In the genomic region with DNA sequence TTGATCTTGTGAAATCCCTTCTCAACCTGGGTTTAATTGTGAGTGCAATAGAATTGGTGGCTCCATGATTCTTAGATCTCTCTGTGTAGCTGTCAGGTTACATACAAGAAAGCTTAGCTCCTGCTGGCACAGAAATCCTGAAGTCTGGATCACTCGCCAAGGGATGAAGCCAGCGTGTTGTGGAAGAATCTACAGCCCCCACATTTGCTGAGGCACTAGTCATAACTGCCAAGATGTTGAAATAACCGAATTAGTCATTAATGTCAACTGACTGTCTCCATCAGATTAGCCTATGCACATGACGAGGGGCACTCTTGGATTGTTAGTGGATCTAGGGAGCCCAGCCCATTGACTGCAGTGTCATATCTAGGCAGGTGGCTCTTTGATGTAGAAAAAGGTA, we compare ENCODE assay signal across 12 mouse cellular contexts.
DNase-seq lines count a peak whose midpoint lies in the region; ATAC-seq lines count a peak whose summit lies in the region.
"Had no signal": no experiment of that assay in that cellular context is flagged by ENCODE, and none has a peak within 500 bp of the region (broad histone marks: within the 10 kb centered on the region; RNA-seq: fewer than 3 reads in every experiment).

No protein-coding gene starts in this region.

- 44% methylated on average over 4 of the region's 4 CpGs for WGBS in forebrain, embryonic 13.5 days
- WGBS in forebrain, embryonic 11.5 days = 65% methylated on average over 4 of the region's 4 CpGs

- intact Hi-C loops in left cerebral cortex, postnatal 14 days (cut with DNase I) = no loop called here
- intact Hi-C loops in left cerebral cortex, postnatal 10 days (cut with DNase I) = no loop called here

- no peak overlapping the region for H3K9ac ChIP-seq in forebrain, embryonic 13.5 days
- no peak overlapping the region for H3K9ac ChIP-seq in forebrain, embryonic 11.5 days (ENCODE audit: low read length)
- H3K9ac ChIP-seq: heart, embryonic 13.5 days; liver, embryonic 14.5 days had no signal

- no peak overlapping the region for H3K4me2 ChIP-seq in forebrain, embryonic 13.5 days
- H3K4me2 ChIP-seq in forebrain, embryonic 11.5 days (ENCODE audit: low read depth, low read length, severe bottlenecking) = no peak overlapping the region
- H3K4me2 ChIP-seq: heart, embryonic 13.5 days had no signal

- no peak overlapping the region for H3K27ac ChIP-seq in forebrain, embryonic 13.5 days
- H3K27ac ChIP-seq in forebrain, embryonic 11.5 days (ENCODE audit: low read depth, low read length) = no peak overlapping the region
- H3K27ac ChIP-seq: heart, embryonic 13.5 days; hindbrain, postnatal 0 days; liver, embryonic 14.5 days had no signal

- no peaks in the 10 kb centered on the region for H3K27me3 ChIP-seq in forebrain, embryonic 13.5 days
- no peaks in the 10 kb centered on the region for H3K27me3 ChIP-seq in forebrain, embryonic 11.5 days (ENCODE audit: control insufficient read depth, insufficient read depth, low read length)
- H3K27me3 ChIP-seq: heart, embryonic 13.5 days had no signal

- no peaks in the 10 kb centered on the region for H3K36me3 ChIP-seq in forebrain, embryonic 13.5 days (ENCODE audit: poor library complexity, severe bottlenecking)
- H3K36me3 ChIP-seq in forebrain, embryonic 11.5 days (ENCODE audit: control insufficient read depth, insufficient read depth, low read length) = no peaks in the 10 kb centered on the region
- H3K36me3 ChIP-seq: heart, embryonic 13.5 days had no signal

- H3K9me3 ChIP-seq in forebrain, embryonic 13.5 days (replicated peaks) = no peaks in the 10 kb centered on the region
- H3K9me3 ChIP-seq in forebrain, embryonic 11.5 days (ENCODE audit: control insufficient read depth, low read length) = no peaks in the 10 kb centered on the region
- H3K9me3 ChIP-seq: heart, embryonic 13.5 days had no signal

- peak; percentile 31 for ATAC-seq in forebrain, embryonic 13.5 days
- no peak for ATAC-seq in forebrain, embryonic 11.5 days (replicated peaks; ENCODE audit: low FRiP score)
- ATAC-seq: hindbrain, postnatal 0 days had no signal

- DNase-seq in forebrain, embryonic 11.5 days (ENCODE audit: low spot score) = no peak
- peak; percentile 34 to 43 for DNase-seq in left cerebral cortex, postnatal 14 days (ENCODE audit: low spot score in 2 of 2)
- no peak for DNase-seq in left cerebral cortex, postnatal 10 days (ENCODE audit: extremely low spot score in 1 of 2, low spot score in 2 of 2)
- DNase-seq in Muller cell, postnatal 12 days (ENCODE audit: inconsistent ontology term) = peak; percentile 80
- peak; percentile 20 to 33 for DNase-seq in layer of hippocampus, adult 8-10 months (ENCODE audit: low spot score in 2 of 2)
- no peak for DNase-seq in embryo, embryonic 9.5 days (ENCODE audit: extremely low spot score)
- DNase-seq in spleen, adult 18-20 months = no peak
- DNase-seq: kidney, postnatal 14 days had no signal

- no peak overlapping the region for H3K4me3 ChIP-seq in forebrain, embryonic 13.5 days
- H3K4me3 ChIP-seq in forebrain, embryonic 11.5 days (ENCODE audit: low read depth, low read length) = no peak overlapping the region
- H3K4me3 ChIP-seq: heart, embryonic 13.5 days had no signal

- H3K4me1 ChIP-seq in forebrain, embryonic 13.5 days = peaks cover 15% of the 10 kb centered on the region
- no peaks in the 10 kb centered on the region for H3K4me1 ChIP-seq in forebrain, embryonic 11.5 days (replicated peaks; ENCODE audit: control insufficient read depth, insufficient read depth, low read length)
- H3K4me1 ChIP-seq: heart, embryonic 13.5 days had no signal

Comparison
In these comparisons a context has a peak if more than half of its experiments do, and no peak if none do; other contexts are left out.
1. DNase-seq: peak in left cerebral cortex, postnatal 14 days (2 of 2), Muller cell, postnatal 12 days (single experiment) and layer of hippocampus, adult 8-10 months (2 of 2); none in forebrain, embryonic 11.5 days (single experiment), left cerebral cortex, postnatal 10 days (0 of 2), embryo, embryonic 9.5 days (single experiment) and spleen, adult 18-20 months (0 of 2).